Mouse (Mus musculus) intestine, embryonic 14.5 days (tissue): ENCODE data around the gene Clec2i. TPM values are rescaled to one million over a fixed set of nuclear protein-coding genes. Genes with fewer than 3 reads are reported as not detected.
"Not testable (repeated sequence)": the region's sequence is repeated elsewhere in the genome, so short reads cannot be mapped to it uniquely, and the experiment has no call there.

Experiments used
- ATAC-seq: fragments of 200-750 bp; cut with Nextera tagmentation; replicated peaks from 2 replicates; pipeline ENCODE4 v1.8.0; 2017; ENCODE audit warnings: low read depth, moderate number of reproducible peaks, moderate TSS enrichment, moderate library complexity; ENCODE audit not compliant: low FRiP score, low TSS enrichment
- DNase-seq: peaks from one replicate; pipeline ENCODE4 v3.0.0-alpha.2; 2018; ENCODE audit warnings: low spot score
- H3K27ac ChIP-seq: fragments of 300-500 bp; sonication (generic); 2 replicates; pipeline ENCODE4 v1.5.1; 2014; ENCODE audit warnings: low read depth, mild to moderate bottlenecking, control low read depth
- H3K27me3 ChIP-seq: fragments of 300-500 bp; sonication (generic); replicated peaks from 2 replicates; pipeline ENCODE4 v1.6.1; 2014; ENCODE audit warnings: low read length, control low read depth; ENCODE audit not compliant: control insufficient read depth, insufficient read depth
- H3K36me3 ChIP-seq: fragments of 300-500 bp; sonication (generic); 2 replicates; pipeline ENCODE4 v1.6.1; 2014; ENCODE audit warnings: low read length, control low read depth; ENCODE audit not compliant: control insufficient read depth, insufficient read depth
- H3K4me1 ChIP-seq: fragments of 300-500 bp; sonication (generic); replicated peaks from 2 replicates; pipeline ENCODE4 v1.6.1; 2014; ENCODE audit warnings: low read length, control low read depth, mixed read lengths; ENCODE audit not compliant: control insufficient read depth, insufficient read depth
- H3K4me2 ChIP-seq: fragments of 300-500 bp; sonication (generic); 2 replicates; pipeline ENCODE4 v1.6.1; 2014; ENCODE audit warnings: low read length
- H3K4me3 ChIP-seq: fragments of 300-500 bp; sonication (generic); 2 replicates; pipeline ENCODE4 v1.5.1; 2014; ENCODE audit warnings: low read depth, low read length, control low read depth, mixed read lengths
- H3K9ac ChIP-seq: fragments of 300-500 bp; sonication (generic); 2 replicates; pipeline ENCODE4 v1.6.1; 2014; ENCODE audit warnings: mild to moderate bottlenecking, low read length
- H3K9me3 ChIP-seq: fragments of 300-500 bp; sonication (generic); 2 replicates; pipeline ENCODE4 v1.6.1; 2016; ENCODE audit warnings: low read length, control low read depth; ENCODE audit not compliant: control insufficient read depth
- WGBS: fragments of 180-500 bp; shearing (Covaris S2); extraction: QIAGEN DNeasy Blood & Tissue Kit; methylation state at CpG from one replicate; pipeline ENCODE4 v1.1.7; 2014; 5-methylcytosine and 5-hydroxymethylcytosine counted together
- polyA plus RNA-seq: library from polyadenylated mRNA; unstranded; fragments of >200 nt; fragmentation: Nextera tagmentation; extraction: Ambion mirVana; gene quantifications from 2 replicates; pipeline ENCODE4 v1.2.1, GENCODE M21; 2014

The Clec2i gene
- polyA plus RNA-seq = 0.19 TPM in 1 of 2 replicates, not detected in the other

GRCm38 (mm10) chr6:128887091-128887790 lies at the start of gene Clec2i:
TSS of gene Clec2i (plus strand) at chr6:128887588.
- not testable (repeated sequence) for H3K4me1 ChIP-seq, H3K4me2 ChIP-seq, H3K27me3 ChIP-seq, H3K36me3 ChIP-seq, H3K9ac ChIP-seq, DNase-seq, H3K9me3 ChIP-seq, ATAC-seq, H3K4me3 ChIP-seq, H3K27ac ChIP-seq
- WGBS = 81% methylated on average over 6 of the region's 6 CpGs

DNA sequence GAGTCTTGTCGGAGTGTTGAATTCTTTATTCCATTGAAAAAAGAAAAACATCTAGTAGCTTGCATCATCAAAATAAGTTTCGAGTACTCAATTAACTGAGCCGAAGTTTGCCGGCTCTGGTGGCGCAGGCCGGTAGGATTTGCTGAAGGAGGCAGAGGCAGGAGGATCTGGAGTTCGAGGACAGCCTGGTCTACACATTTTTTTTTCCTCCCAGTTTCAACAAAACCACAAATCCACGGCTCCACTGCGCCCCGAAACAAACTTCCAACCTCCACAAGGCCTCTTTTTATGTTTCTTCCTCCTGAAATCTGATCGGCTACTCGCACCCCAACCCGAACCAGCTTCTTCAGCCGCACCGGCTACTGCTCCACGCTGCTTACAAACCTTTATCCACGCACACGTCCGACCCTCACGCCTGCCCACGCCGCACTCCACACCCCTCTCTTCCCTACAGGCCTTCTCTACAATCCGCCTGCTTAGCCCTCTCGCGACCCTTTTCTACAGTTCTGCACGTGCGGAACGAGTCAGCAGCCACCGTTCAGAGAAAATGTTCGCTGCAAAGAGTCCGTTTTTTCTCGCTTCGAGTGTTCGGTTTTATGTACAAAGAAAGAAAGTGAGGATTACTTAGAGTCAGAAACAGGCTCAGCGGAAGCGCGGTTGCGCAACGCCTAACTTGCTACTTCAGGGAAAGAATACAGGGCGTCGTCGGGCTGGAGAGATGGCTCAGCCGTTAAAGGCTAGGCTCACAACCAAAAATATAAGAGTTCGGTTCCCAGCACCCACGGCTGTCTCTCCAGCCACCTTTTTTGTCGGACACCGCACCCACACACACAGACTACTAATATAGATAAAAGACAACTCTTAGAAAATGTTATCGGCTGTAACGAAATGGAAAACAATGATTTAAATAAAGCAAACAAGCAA lies 48.8 kb upstream of the Clec2i start:
- peak; percentile 98 for DNase-seq
- Histone ChIP-seq H3K9ac (peak overlapping the region; percentile 84), H3K36me3 (no peaks in the 10 kb centered on the region), H3K4me3 (peak overlapping the region; percentile 75), H3K27ac (peak overlapping the region; percentile 96), H3K4me2 (peak overlapping the region; percentile 66), H3K27me3 (no peaks in the 10 kb centered on the region), H3K9me3 (no peaks in the 10 kb centered on the region), H3K4me1 (peaks cover 8% of the 10 kb centered on the region)
- under 1% methylated on average over 49 of the region's 49 CpGs for WGBS
- ATAC-seq = peak; percentile 63

GRCm38 (mm10) chr6:128839266-128839771 lies 48.1 kb upstream of the Clec2i start:
- Histone ChIP-seq H3K4me1 (peaks cover 12% of the 10 kb centered on the region), H3K27ac (peak overlapping the region; percentile 96), H3K9me3 (no peaks in the 10 kb centered on the region), H3K36me3 (no peaks in the 10 kb centered on the region), H3K27me3 (no peaks in the 10 kb centered on the region), H3K4me2 (peak overlapping the region; percentile 66), H3K9ac (peak overlapping the region; percentile 84), H3K4me3 (peak overlapping the region; percentile 75)
- DNase-seq (peak; percentile 93), ATAC-seq (peak; percentile 25)
- under 1% methylated on average over 17 of the region's 17 CpGs for WGBS

DNA sequence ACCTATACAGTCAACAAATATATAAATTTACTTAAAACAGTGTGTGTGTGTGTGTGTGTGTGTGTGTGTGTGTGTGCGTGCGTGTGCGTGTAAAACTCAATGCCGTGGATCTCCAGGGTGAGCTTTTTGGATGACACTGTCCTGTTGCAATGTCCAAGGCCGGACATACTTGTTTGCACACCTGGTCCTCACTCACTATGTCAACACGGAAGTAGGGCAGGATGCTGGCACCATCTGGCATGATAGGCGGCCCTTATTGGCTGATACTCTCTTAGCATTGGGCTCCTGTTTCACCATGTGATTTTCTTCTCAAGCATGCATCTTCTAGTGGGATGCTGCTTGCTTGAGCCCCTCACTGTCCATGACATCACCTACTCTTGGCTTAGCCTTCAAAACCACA lies 47.5 kb upstream of the Clec2i start:
- ATAC-seq = no peak
- WGBS = 68% methylated on average over 7 of the region's 7 CpGs
- no peaks in the 10 kb centered on the region for H3K36me3 ChIP-seq
- H3K27me3 ChIP-seq = no peaks in the 10 kb centered on the region
- no peak overlapping the region for H3K9ac ChIP-seq
- DNase-seq = no peak
- peak overlapping the region; percentile 66 for H3K4me2 ChIP-seq
- H3K27ac ChIP-seq = peak overlapping the region; percentile 96; the same call in 1 of the 2 replicates
- peaks cover 12% of the 10 kb centered on the region for H3K4me1 ChIP-seq
- peak overlapping the region; percentile 75; the same call in 1 of the 2 replicates for H3K4me3 ChIP-seq
- no peaks in the 10 kb centered on the region for H3K9me3 ChIP-seq

GRCm38 (mm10) chr6:128840669-128841068 lies 46.7 kb upstream of the Clec2i start:
- not testable (repeated sequence) for H3K4me3 ChIP-seq, DNase-seq, ATAC-seq, H3K27me3 ChIP-seq, H3K36me3 ChIP-seq, H3K4me2 ChIP-seq, H3K27ac ChIP-seq, H3K9ac ChIP-seq, H3K9me3 ChIP-seq
- 84% methylated on average over 3 of the region's 3 CpGs for WGBS
- peaks cover 12% of the 10 kb centered on the region for H3K4me1 ChIP-seq

GRCm38 (mm10) chr6:128841327-128842089 lies 45.9 kb upstream of the Clec2i start:
- Histone ChIP-seq H3K4me3 (peak overlapping the region; percentile 86), H3K4me1 (peaks cover 12% of the 10 kb centered on the region), H3K9me3 (no peaks in the 10 kb centered on the region), H3K9ac (peak overlapping the region; percentile 83), H3K27me3 (no peaks in the 10 kb centered on the region), H3K36me3 (no peaks in the 10 kb centered on the region), H3K27ac (0 out of 2 replicates have a peak overlapping the region, but pooled peaks have one; percentile 94), H3K4me2 (peak overlapping the region; percentile 72)
- DNase-seq (no peak), ATAC-seq (no peak)
- WGBS = 47% methylated on average over 4 of the region's 4 CpGs

DNA sequence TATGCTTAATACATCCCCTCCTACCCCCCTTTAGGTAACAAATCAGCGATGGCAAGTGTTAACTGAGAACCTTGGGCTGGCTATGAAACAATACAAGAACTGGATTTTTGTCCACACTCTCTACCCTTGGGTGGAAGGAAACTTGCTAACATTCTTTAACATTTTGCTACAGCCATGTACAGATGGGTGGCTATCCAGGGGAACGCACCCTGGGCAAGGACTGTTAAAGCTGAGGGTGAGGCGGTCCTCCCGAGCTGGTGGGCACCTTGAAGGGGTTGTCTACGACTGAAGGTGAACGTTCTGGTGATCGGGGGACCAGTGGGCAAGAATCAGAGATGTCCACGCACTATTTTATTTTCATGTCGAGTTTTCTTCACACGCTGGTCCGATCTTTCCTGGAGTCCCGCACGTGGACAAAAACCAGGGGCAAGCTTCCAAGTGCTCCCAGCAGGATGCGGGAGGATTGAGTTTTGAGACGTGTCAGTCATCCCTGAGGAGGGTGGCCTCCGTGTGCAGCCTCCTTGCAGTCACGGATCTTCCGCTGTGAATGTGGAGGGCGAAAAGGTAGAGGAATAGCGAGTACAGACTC lies 44.9 kb upstream of the Clec2i start:
- Histone ChIP-seq H3K36me3 (no peaks in the 10 kb centered on the region), H3K4me2 (peak overlapping the region; percentile 72), H3K4me3 (peak overlapping the region; percentile 86), H3K9me3 (no peaks in the 10 kb centered on the region), H3K27ac (peak overlapping the region; percentile 94), H3K9ac (peak overlapping the region; percentile 83), H3K27me3 (no peaks in the 10 kb centered on the region), H3K4me1 (peaks cover 12% of the 10 kb centered on the region)
- DNase-seq (no peak), ATAC-seq (no peak)
- under 1% methylated on average over 20 of the region's 20 CpGs for WGBS
